Mouse (Mus musculus) frontal cortex, postnatal 36 days (tissue): Measurements from ENCODE around the gene Cyp2d26.

ENCODE experiments used
- DNase-seq, 2 experiments: peaks; one replicate each; pipeline ENCODE4 v3.0.0; 2022; ENCODE audit warnings: low spot score in 2 of 2

Gene Cyp2d26

DNA sequence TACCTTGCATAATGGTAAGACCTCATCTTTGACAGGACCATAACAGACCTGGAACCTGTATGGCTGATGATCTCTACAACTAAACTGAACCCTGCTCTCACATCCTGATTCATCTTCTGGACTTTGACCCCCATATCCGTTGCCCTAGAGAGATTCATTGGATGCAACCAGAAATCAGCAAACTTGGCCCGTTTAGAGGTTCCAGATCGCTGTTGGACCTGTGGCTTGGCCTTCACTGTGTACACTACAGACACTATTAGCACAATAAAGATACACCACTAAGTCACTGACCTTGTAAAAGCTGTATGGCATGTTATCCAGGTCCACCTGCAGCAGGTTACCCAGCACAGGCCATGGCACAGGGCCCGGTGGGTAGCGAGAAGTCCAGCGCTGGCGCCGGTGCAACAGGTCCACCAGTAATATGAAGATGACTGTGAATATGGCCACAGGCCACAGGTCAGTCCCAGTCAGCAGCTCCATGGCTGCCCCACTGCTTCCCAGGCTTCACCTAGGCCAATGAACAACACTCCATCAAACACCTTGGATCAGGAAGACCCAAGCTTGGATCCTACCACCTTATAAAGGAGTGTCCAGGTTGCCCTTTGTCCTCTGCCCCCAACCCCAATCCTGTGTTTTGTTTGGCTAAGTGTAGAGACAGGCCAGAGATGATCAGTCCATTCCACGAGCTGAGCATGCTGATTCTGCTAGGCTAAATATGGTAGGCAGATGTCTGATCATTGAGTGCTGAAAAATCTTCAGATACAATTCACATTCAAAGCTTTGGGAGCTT is 30.3 kb downstream of the Cyp2d26 start, which contains the start of gene Cyp2d40:
Gene Cyp2d40, minus strand, starts transcription at position 553 of the 790 bp plus-strand sequence.
- DNase-seq: no peak

- no peak for DNase-seq
These were observed 46.0 kb downstream of the Cyp2d26 start for GRCm38 (mm10) chr15:82748141-82748540.

- no peak for DNase-seq
These were observed 46.6 kb downstream of the Cyp2d26 start for GRCm38 (mm10) chr15:82747516-82747915.
